In the genomic region with DNA sequence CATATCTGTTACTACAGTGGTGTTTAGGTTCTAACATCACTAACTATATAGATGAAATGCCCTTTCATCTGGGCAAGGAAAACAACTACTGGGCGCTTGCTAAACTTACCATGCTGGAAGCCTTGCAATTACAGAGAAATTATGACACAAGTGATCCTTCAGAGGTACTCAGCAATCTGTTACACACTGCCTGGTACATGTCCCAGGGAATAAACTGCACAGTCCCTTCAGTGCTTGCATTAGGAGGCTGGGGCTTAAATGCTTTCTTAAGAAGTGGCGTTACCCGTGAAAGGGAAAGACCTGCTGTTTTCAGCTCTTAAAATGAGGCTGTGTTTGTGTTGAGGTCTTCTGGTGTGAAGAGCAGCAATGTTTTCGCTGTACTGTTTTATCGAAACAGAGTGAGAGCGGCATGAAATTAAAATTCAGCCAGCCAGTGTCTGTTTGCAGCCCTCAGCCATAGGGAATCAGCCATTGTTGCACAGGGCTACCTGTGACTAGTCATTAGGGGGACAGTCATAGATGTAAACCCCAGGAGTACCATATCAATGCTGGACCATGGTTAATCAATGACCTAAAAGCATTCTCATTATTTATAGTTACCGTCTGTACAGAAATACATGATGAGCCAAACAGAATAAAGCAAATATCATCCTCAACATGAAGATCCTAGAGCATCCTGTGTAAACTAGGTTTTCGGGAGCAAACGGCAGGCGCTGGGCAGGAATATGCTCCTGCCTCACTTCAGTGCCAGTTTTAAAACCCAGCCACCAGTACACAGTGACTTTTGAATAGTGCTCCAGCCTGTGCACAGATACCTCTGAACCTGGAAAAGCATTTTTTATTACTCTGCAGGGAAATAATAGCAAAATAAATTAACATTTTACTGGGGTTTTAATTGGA, we compare ENCODE assay signal across 14 mouse cellular contexts.
DNase-seq lines count a peak whose midpoint lies in the region; ATAC-seq lines count a peak whose summit lies in the region.
"Had no signal": no experiment of that assay in that cellular context is flagged by ENCODE, and none has a peak within 500 bp of the region (broad histone marks: within the 10 kb centered on the region; RNA-seq: fewer than 3 reads in every experiment).

No protein-coding gene starts in this region.

- no peak overlapping the region for H3K9ac ChIP-seq in heart, embryonic 13.5 days
- no peak overlapping the region for H3K9ac ChIP-seq in heart, embryonic 11.5 days (ENCODE audit: low read depth, low read length)
- no peak overlapping the region for H3K9ac ChIP-seq in midbrain, embryonic 16.5 days (ENCODE audit: low read depth, low read length)
- H3K9ac ChIP-seq in midbrain, embryonic 11.5 days (ENCODE audit: low read length): no peak overlapping the region
- H3K9ac ChIP-seq in forebrain, embryonic 16.5 days (replicated peaks; ENCODE audit: low read depth, low read length): no peak overlapping the region
- H3K9ac ChIP-seq in stomach, embryonic 15.5 days: no peak overlapping the region

- H3K9me3 ChIP-seq in heart, embryonic 13.5 days: no peaks in the 10 kb centered on the region
- no peaks in the 10 kb centered on the region for H3K9me3 ChIP-seq in heart, embryonic 11.5 days (replicated peaks; ENCODE audit: control insufficient read depth, low read length)
- no peaks in the 10 kb centered on the region for H3K9me3 ChIP-seq in midbrain, embryonic 16.5 days (replicated peaks; ENCODE audit: control insufficient read depth, low read length, poor library complexity, severe bottlenecking)
- no peaks in the 10 kb centered on the region for H3K9me3 ChIP-seq in midbrain, embryonic 11.5 days (ENCODE audit: control insufficient read depth, low read length)
- no peaks in the 10 kb centered on the region for H3K9me3 ChIP-seq in forebrain, embryonic 16.5 days (ENCODE audit: control insufficient read depth, low read length)
- no peaks in the 10 kb centered on the region for H3K9me3 ChIP-seq in stomach, embryonic 15.5 days
- H3K9me3 ChIP-seq: heart, embryonic 10.5 days had no signal

- no peak overlapping the region for H3K4me3 ChIP-seq in heart, embryonic 13.5 days
- H3K4me3 ChIP-seq in heart, embryonic 11.5 days (ENCODE audit: low read depth, low read length): no peak overlapping the region
- no peak overlapping the region for H3K4me3 ChIP-seq in midbrain, embryonic 16.5 days (ENCODE audit: low read depth, low read length)
- H3K4me3 ChIP-seq in midbrain, embryonic 11.5 days (ENCODE audit: low read depth, low read length): no peak overlapping the region
- no peak overlapping the region for H3K4me3 ChIP-seq in forebrain, embryonic 16.5 days (replicated peaks; ENCODE audit: low read length)
- H3K4me3 ChIP-seq in stomach, embryonic 15.5 days (replicated peaks): no peak overlapping the region
- H3K4me3 ChIP-seq: erythroblast, embryonic 14.5 days; heart, embryonic 10.5 days had no signal

- no peaks in the 10 kb centered on the region for H3K36me3 ChIP-seq in heart, embryonic 13.5 days
- H3K36me3 ChIP-seq in heart, embryonic 11.5 days (ENCODE audit: control insufficient read depth, insufficient read depth, low read length): no peaks in the 10 kb centered on the region
- no peaks in the 10 kb centered on the region for H3K36me3 ChIP-seq in midbrain, embryonic 16.5 days (ENCODE audit: control insufficient read depth, insufficient read depth, low read length)
- H3K36me3 ChIP-seq in midbrain, embryonic 11.5 days (ENCODE audit: control insufficient read depth, insufficient read depth, low read length): no peaks in the 10 kb centered on the region
- no peaks in the 10 kb centered on the region for H3K36me3 ChIP-seq in forebrain, embryonic 16.5 days (ENCODE audit: control insufficient read depth, insufficient read depth)
- no peaks in the 10 kb centered on the region for H3K36me3 ChIP-seq in stomach, embryonic 15.5 days
- H3K36me3 ChIP-seq: heart, embryonic 10.5 days had no signal

- H3K4me2 ChIP-seq in heart, embryonic 13.5 days: peak overlapping the region; percentile 43; the same call in 1 of the 2 replicates
- H3K4me2 ChIP-seq in heart, embryonic 11.5 days: no peak overlapping the region
- no peak overlapping the region for H3K4me2 ChIP-seq in midbrain, embryonic 16.5 days (ENCODE audit: low read length)
- H3K4me2 ChIP-seq in midbrain, embryonic 11.5 days: no peak overlapping the region
- H3K4me2 ChIP-seq in forebrain, embryonic 16.5 days (ENCODE audit: low read length): no peak overlapping the region
- H3K4me2 ChIP-seq in stomach, embryonic 15.5 days: no peak overlapping the region

- no peak for DNase-seq in midbrain, embryonic 11.5 days (ENCODE audit: low spot score, missing footprints)
- DNase-seq: cerebellum, postnatal 10 days; kidney, postnatal 10 days; layer of hippocampus, postnatal 36 days; thymus, postnatal 14 days had no signal

- no peak for ATAC-seq in heart, embryonic 13.5 days (ENCODE audit: extremely low read depth, insufficient number of reproducible peaks, low FRiP score, low TSS enrichment)
- ATAC-seq in heart, embryonic 11.5 days (replicated peaks; ENCODE audit: insufficient number of reproducible peaks, low FRiP score, low TSS enrichment): no peak
- ATAC-seq in midbrain, embryonic 16.5 days: peak; percentile 64; the same call in 1 of the 2 replicates
- ATAC-seq in midbrain, embryonic 11.5 days (ENCODE audit: low FRiP score): no peak
- ATAC-seq in forebrain, embryonic 16.5 days: peak; percentile 49; the same call in 1 of the 2 replicates
- ATAC-seq in stomach, embryonic 15.5 days (ENCODE audit: insufficient read depth, low FRiP score, low read depth): no peak
- no peak for ATAC-seq in megakaryocyte, adult 5-6 weeks (ENCODE audit: poor library complexity, severe bottlenecking)
- ATAC-seq: intestine, embryonic 16.5 days had no signal

- H3K4me1 ChIP-seq in heart, embryonic 13.5 days: peaks cover 28% of the 10 kb centered on the region
- H3K4me1 ChIP-seq in heart, embryonic 11.5 days (ENCODE audit: control insufficient read depth, insufficient read depth, low read length): peaks cover 3% of the 10 kb centered on the region; the same call in 1 of the 2 replicates
- peaks cover 5% of the 10 kb centered on the region for H3K4me1 ChIP-seq in midbrain, embryonic 16.5 days (ENCODE audit: control insufficient read depth, insufficient read depth, low read length)
- H3K4me1 ChIP-seq in midbrain, embryonic 11.5 days (ENCODE audit: control insufficient read depth, insufficient read depth, low read length): no peaks in the 10 kb centered on the region
- H3K4me1 ChIP-seq in forebrain, embryonic 16.5 days (replicated peaks; ENCODE audit: control insufficient read depth, insufficient read depth, low read length): peaks cover 10% of the 10 kb centered on the region
- peaks cover 5% of the 10 kb centered on the region; the same call in 1 of the 2 replicates for H3K4me1 ChIP-seq in stomach, embryonic 15.5 days

- no peaks in the 10 kb centered on the region for H3K27me3 ChIP-seq in heart, embryonic 13.5 days (replicated peaks)
- H3K27me3 ChIP-seq in heart, embryonic 11.5 days (ENCODE audit: control insufficient read depth, insufficient read depth, low read length): no peaks in the 10 kb centered on the region
- no peaks in the 10 kb centered on the region for H3K27me3 ChIP-seq in midbrain, embryonic 16.5 days (ENCODE audit: control insufficient read depth, insufficient read depth, low read depth, low read length)
- no peaks in the 10 kb centered on the region for H3K27me3 ChIP-seq in midbrain, embryonic 11.5 days (ENCODE audit: control insufficient read depth, insufficient read depth, low read length)
- no peaks in the 10 kb centered on the region for H3K27me3 ChIP-seq in forebrain, embryonic 16.5 days (replicated peaks; ENCODE audit: control insufficient read depth, insufficient read depth, low read length)
- no peaks in the 10 kb centered on the region for H3K27me3 ChIP-seq in stomach, embryonic 15.5 days (replicated peaks)

- peak overlapping the region; percentile 25; the same call in 1 of the 2 replicates for H3K27ac ChIP-seq in heart, embryonic 13.5 days (replicated peaks)
- H3K27ac ChIP-seq in heart, embryonic 11.5 days (ENCODE audit: low read depth, low read length): no peak overlapping the region
- H3K27ac ChIP-seq in midbrain, embryonic 16.5 days (ENCODE audit: low read length): peak overlapping the region; percentile 33; the same call in 1 of the 2 replicates
- no peak overlapping the region for H3K27ac ChIP-seq in midbrain, embryonic 11.5 days (ENCODE audit: low read depth, low read length)
- peak overlapping the region; percentile 53; the same call in 1 of the 2 replicates for H3K27ac ChIP-seq in forebrain, embryonic 16.5 days (ENCODE audit: low read length)
- peak overlapping the region; percentile 31; the same call in 1 of the 2 replicates for H3K27ac ChIP-seq in stomach, embryonic 15.5 days
- H3K27ac ChIP-seq: heart, embryonic 10.5 days had no signal

- WGBS in heart, embryonic 13.5 days: 82% methylated on average over 10 of the region's 10 CpGs
- WGBS in heart, embryonic 11.5 days (ENCODE audit: insufficient replicate concordance): 84% methylated on average over 10 of the region's 10 CpGs
- WGBS in midbrain, embryonic 16.5 days: 73% methylated on average over 10 of the region's 10 CpGs
- WGBS in midbrain, embryonic 11.5 days: 86% methylated on average over 10 of the region's 10 CpGs
- WGBS in forebrain, embryonic 16.5 days: 65% methylated on average over 10 of the region's 10 CpGs
- 73% methylated on average over 10 of the region's 10 CpGs for WGBS in stomach, embryonic 15.5 days

Comparison
In these comparisons a context has a peak if more than half of its experiments do, and no peak if none do; other contexts are left out.
1. ATAC-seq: peak in midbrain, embryonic 16.5 days (single experiment) and forebrain, embryonic 16.5 days (single experiment); none in heart, embryonic 13.5 days (single experiment), heart, embryonic 11.5 days (single experiment), midbrain, embryonic 11.5 days (single experiment), stomach, embryonic 15.5 days (single experiment) and megakaryocyte, adult 5-6 weeks (single experiment).
2. H3K27ac ChIP-seq: peak in heart, embryonic 13.5 days (single experiment), midbrain, embryonic 16.5 days (single experiment), forebrain, embryonic 16.5 days (single experiment) and stomach, embryonic 15.5 days (single experiment); none in heart, embryonic 11.5 days (single experiment) and midbrain, embryonic 11.5 days (single experiment).